Mouse (Mus musculus): ENCODE measurements around the gene Katnal1. TPM values are rescaled to one million over a fixed set of nuclear protein-coding genes. Genes with fewer than 3 reads are reported as not detected.

The Katnal1 gene
- polyA plus RNA-seq, 1 experiment: 5.6 TPM

GRCm38 (mm10) chr5:148910066-148910465, 19.1 kb downstream of the Katnal1 start:
- WGBS: 17% methylated on average over 4 of the region's 4 CpGs
- Histone ChIP-seq H3K27me3 (ENCODE audit: control insufficient read depth, insufficient read depth, low read length) (no peaks in the 10 kb centered on the region), H3K36me3 (ENCODE audit: control insufficient read depth, insufficient read depth, low read length) (no peaks in the 10 kb centered on the region), H3K4me1 (replicated peaks; ENCODE audit: control insufficient read depth, insufficient read depth, low read length) (peaks cover 54% of the 10 kb centered on the region), H3K4me3 (ENCODE audit: control insufficient read depth, insufficient read depth, low read length) (no peak overlapping the region), H3K27ac (ENCODE audit: control insufficient read depth, insufficient read depth, low read length) (no peak overlapping the region)
- TF ChIP-seq CTCF (IDR thresholded peaks at IDR 0.05; ENCODE audit: borderline replicate concordance, control insufficient read depth, extremely low read depth, insufficient read depth, low read length, poor library complexity) (no peak), POLR2A (IDR thresholded peaks at IDR 0.05; ENCODE audit: control insufficient read depth, extremely low read depth, insufficient read depth, low read length, poor library complexity) (no peak)
- no peak for DNase-seq

DNA sequence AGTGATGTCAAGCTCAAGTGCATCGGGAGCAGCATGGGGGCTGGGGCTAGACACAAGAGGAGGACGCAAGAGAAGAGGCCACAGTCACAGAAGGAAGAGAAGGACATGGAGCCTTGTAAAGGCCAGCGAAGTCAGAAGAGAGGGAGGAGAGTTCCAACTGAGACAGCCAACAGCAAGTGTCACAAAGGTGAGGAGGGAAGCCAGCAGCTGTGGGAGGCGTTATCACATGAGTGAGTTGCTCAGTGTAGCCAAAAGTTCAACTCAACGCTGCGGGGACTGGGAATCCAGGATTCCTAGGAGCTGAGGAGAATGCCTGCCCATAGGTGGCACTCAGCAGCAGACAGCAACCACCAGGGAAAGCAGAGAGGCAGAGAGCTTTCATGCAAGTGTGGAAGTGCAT, 19.7 kb downstream of the Katnal1 start:
- Histone ChIP-seq H3K36me3 (ENCODE audit: control insufficient read depth, insufficient read depth, low read length) (no peaks in the 10 kb centered on the region), H3K4me3 (ENCODE audit: control insufficient read depth, insufficient read depth, low read length) (no peak overlapping the region), H3K4me1 (replicated peaks; ENCODE audit: control insufficient read depth, insufficient read depth, low read length) (peaks cover 55% of the 10 kb centered on the region), H3K27me3 (ENCODE audit: control insufficient read depth, insufficient read depth, low read length) (no peaks in the 10 kb centered on the region), H3K27ac (ENCODE audit: control insufficient read depth, insufficient read depth, low read length) (no peak overlapping the region)
- no peak for DNase-seq
- 89% methylated on average over 6 of the region's 6 CpGs for WGBS
- TF ChIP-seq CTCF (IDR thresholded peaks at IDR 0.05; ENCODE audit: borderline replicate concordance, control insufficient read depth, extremely low read depth, insufficient read depth, low read length, poor library complexity) (no peak), POLR2A (IDR thresholded peaks at IDR 0.05; ENCODE audit: control insufficient read depth, extremely low read depth, insufficient read depth, low read length, poor library complexity) (no peak)

- Histone ChIP-seq H3K4me3 (ENCODE audit: control insufficient read depth, insufficient read depth, low read length) (no peak overlapping the region), H3K36me3 (ENCODE audit: control insufficient read depth, insufficient read depth, low read length) (no peaks in the 10 kb centered on the region), H3K27me3 (ENCODE audit: control insufficient read depth, insufficient read depth, low read length) (no peaks in the 10 kb centered on the region), H3K27ac (ENCODE audit: control insufficient read depth, insufficient read depth, low read length) (no peak overlapping the region), H3K4me1 (replicated peaks; ENCODE audit: control insufficient read depth, insufficient read depth, low read length) (peaks cover 55% of the 10 kb centered on the region)
- 78% methylated on average over 7 of the region's 7 CpGs for WGBS
- DNase-seq: no peak
- TF ChIP-seq POLR2A (IDR thresholded peaks at IDR 0.05; ENCODE audit: control insufficient read depth, extremely low read depth, insufficient read depth, low read length, poor library complexity): no peak
- no peak for TF ChIP-seq CTCF (IDR thresholded peaks at IDR 0.05; ENCODE audit: borderline replicate concordance, control insufficient read depth, extremely low read depth, insufficient read depth, low read length, poor library complexity)
Measured at GRCm38 (mm10) chr5:148909057-148909395, 20.1 kb downstream of the Katnal1 start.

- TF ChIP-seq CTCF (IDR thresholded peaks at IDR 0.05; ENCODE audit: borderline replicate concordance, control insufficient read depth, extremely low read depth, insufficient read depth, low read length, poor library complexity): no peak
- no peak for TF ChIP-seq POLR2A (IDR thresholded peaks at IDR 0.05; ENCODE audit: control insufficient read depth, extremely low read depth, insufficient read depth, low read length, poor library complexity)
- no peak for DNase-seq
- Histone ChIP-seq H3K4me3 (ENCODE audit: control insufficient read depth, insufficient read depth, low read length) (no peak overlapping the region), H3K4me1 (replicated peaks; ENCODE audit: control insufficient read depth, insufficient read depth, low read length) (peaks cover 55% of the 10 kb centered on the region), H3K36me3 (ENCODE audit: control insufficient read depth, insufficient read depth, low read length) (no peaks in the 10 kb centered on the region), H3K27ac (ENCODE audit: control insufficient read depth, insufficient read depth, low read length) (no peak overlapping the region), H3K27me3 (ENCODE audit: control insufficient read depth, insufficient read depth, low read length) (no peaks in the 10 kb centered on the region)
- 77% methylated on average over 17 of the region's 17 CpGs for WGBS
Measured at GRCm38 (mm10) chr5:148908191-148909056, 20.7 kb downstream of the Katnal1 start.

- H3K27me3 ChIP-seq (ENCODE audit: control insufficient read depth, insufficient read depth, low read length): no peaks in the 10 kb centered on the region
- peaks cover 47% of the 10 kb centered on the region for H3K4me1 ChIP-seq (replicated peaks; ENCODE audit: control insufficient read depth, insufficient read depth, low read length)
- DNase-seq: no peak
- TF ChIP-seq CTCF (IDR thresholded peaks at IDR 0.05; ENCODE audit: borderline replicate concordance, control insufficient read depth, extremely low read depth, insufficient read depth, low read length, poor library complexity) (no peak), POLR2A (IDR thresholded peaks at IDR 0.05; ENCODE audit: control insufficient read depth, extremely low read depth, insufficient read depth, low read length, poor library complexity) (no peak)
- 86% methylated on average over 4 of the region's 4 CpGs for whole genome bisulfite sequencing
- no peak overlapping the region for H3K4me3 ChIP-seq (ENCODE audit: control insufficient read depth, insufficient read depth, low read length)
- H3K36me3 ChIP-seq (ENCODE audit: control insufficient read depth, insufficient read depth, low read length): no peaks in the 10 kb centered on the region
- peak overlapping the region; percentile 35; the same call in 1 of the 2 replicates for H3K27ac ChIP-seq (ENCODE audit: control insufficient read depth, insufficient read depth, low read length)
Measured at GRCm38 (mm10) chr5:148906305-148906704, 22.8 kb downstream of the Katnal1 start.

GRCm38 (mm10) chr5:148904846-148905245, 24.3 kb downstream of the Katnal1 start:
- H3K27ac ChIP-seq (ENCODE audit: control insufficient read depth, insufficient read depth, low read length): no peak overlapping the region

More at GRCm38 (mm10) chr5:148904846-148905245, 24.3 kb downstream of the Katnal1 start:
- H3K4me1 ChIP-seq (replicated peaks; ENCODE audit: control insufficient read depth, insufficient read depth, low read length): peaks cover 37% of the 10 kb centered on the region
- TF ChIP-seq CTCF (IDR thresholded peaks at IDR 0.05; ENCODE audit: borderline replicate concordance, control insufficient read depth, extremely low read depth, insufficient read depth, low read length, poor library complexity) (no peak), POLR2A (IDR thresholded peaks at IDR 0.05; ENCODE audit: control insufficient read depth, extremely low read depth, insufficient read depth, low read length, poor library complexity) (no peak)
- no peaks in the 10 kb centered on the region for H3K36me3 ChIP-seq (ENCODE audit: control insufficient read depth, insufficient read depth, low read length)
- WGBS: 51% methylated on average over 6 of the region's 6 CpGs
- peak; percentile 76 for DNase-seq
- no peaks in the 10 kb centered on the region for H3K27me3 ChIP-seq (ENCODE audit: control insufficient read depth, insufficient read depth, low read length)
- no peak overlapping the region for H3K4me3 ChIP-seq (ENCODE audit: control insufficient read depth, insufficient read depth, low read length)
